Mouse (Mus musculus) liver, postnatal 0 days (tissue): ENCODE measurements around the gene Mmp25. TPM values are rescaled to one million over a fixed set of nuclear protein-coding genes. Genes with fewer than 3 reads are reported as not detected.

Experiments
- ATAC-seq: fragments of 200-750 bp; cut with Nextera tagmentation; 2 replicates; pipeline ENCODE4 v1.8.0; 2017; ENCODE audit warnings: mild to moderate bottlenecking, moderate library complexity
- DNase-seq: peaks from one replicate; pipeline ENCODE4 v3.0.0-alpha.2; 2016
- H3K27ac ChIP-seq: fragments of 300-500 bp; sonication (generic); 2 replicates; pipeline ENCODE4 v1.5.1; 2014; ENCODE audit warnings: antibody characterized with exemption, moderate library complexity, mild to moderate bottlenecking, low read depth
- H3K27me3 ChIP-seq: fragments of 300-500 bp; sonication (generic); 2 replicates; pipeline ENCODE4 v1.6.1; 2014; ENCODE audit warnings: low read length, control low read depth, mixed read lengths; ENCODE audit not compliant: insufficient read depth
- H3K36me3 ChIP-seq: fragments of 300-500 bp; sonication (generic); replicated peaks from 2 replicates; pipeline ENCODE4 v1.6.1; 2014; ENCODE audit warnings: mild to moderate bottlenecking, control low read depth, low read length, moderate library complexity, mixed read lengths; ENCODE audit not compliant: insufficient read depth
- H3K4me1 ChIP-seq: fragments of 300-500 bp; sonication (generic); 2 replicates; pipeline ENCODE4 v1.6.1; 2014; ENCODE audit warnings: antibody characterized with exemption, mild to moderate bottlenecking, control low read depth; ENCODE audit not compliant: insufficient read depth
- H3K4me2 ChIP-seq: fragments of 300-500 bp; sonication (generic); 2 replicates; pipeline ENCODE4 v1.6.1; 2014; ENCODE audit warnings: low read depth, mild to moderate bottlenecking, low read length, moderate library complexity, mixed read lengths
- H3K4me3 ChIP-seq: fragments of 300-500 bp; sonication (generic); 2 replicates; pipeline ENCODE4 v1.5.1; 2014; ENCODE audit warnings: low read depth, low read length
- H3K9ac ChIP-seq: fragments of 300-500 bp; sonication (generic); replicated peaks from 2 replicates; pipeline ENCODE4 v1.6.1; 2014; ENCODE audit warnings: mild to moderate bottlenecking, moderate library complexity
- H3K9me3 ChIP-seq: fragments of 300-500 bp; sonication (generic); 2 replicates; pipeline ENCODE4 v1.6.1; 2016; ENCODE audit warnings: mild to moderate bottlenecking, control low read depth, low read length, mixed read lengths
- CTCF ChIP-seq: sonication (generic); IDR thresholded peaks from 2 replicates; pipeline ENCODE4 v1.5.1; 2016; ENCODE audit warnings: antibody characterized with exemption, low read depth
- EP300 ChIP-seq: IDR thresholded peaks from 2 replicates; pipeline ENCODE4 v1.6.1; 2016; ENCODE audit warnings: antibody characterized with exemption, low read depth, mild to moderate bottlenecking
- WGBS: fragments of 180-500 bp; shearing (Covaris S2); extraction: QIAGEN DNeasy Blood & Tissue Kit; methylation state at CpG from one replicate; pipeline ENCODE4 v1.1.7; 2014; ENCODE audit not compliant: insufficient replicate concordance; 5-methylcytosine and 5-hydroxymethylcytosine counted together
- polyA plus RNA-seq: library from polyadenylated mRNA; unstranded; fragments of >200 nt; fragmentation: Nextera tagmentation; extraction: Ambion mirVana; gene quantifications from 2 replicates; pipeline ENCODE4 v1.2.1, GENCODE M21; 2015

The Mmp25 gene
- polyA plus RNA-seq, 1 experiment from 2014 or later, result 0.67 TPM

DNA sequence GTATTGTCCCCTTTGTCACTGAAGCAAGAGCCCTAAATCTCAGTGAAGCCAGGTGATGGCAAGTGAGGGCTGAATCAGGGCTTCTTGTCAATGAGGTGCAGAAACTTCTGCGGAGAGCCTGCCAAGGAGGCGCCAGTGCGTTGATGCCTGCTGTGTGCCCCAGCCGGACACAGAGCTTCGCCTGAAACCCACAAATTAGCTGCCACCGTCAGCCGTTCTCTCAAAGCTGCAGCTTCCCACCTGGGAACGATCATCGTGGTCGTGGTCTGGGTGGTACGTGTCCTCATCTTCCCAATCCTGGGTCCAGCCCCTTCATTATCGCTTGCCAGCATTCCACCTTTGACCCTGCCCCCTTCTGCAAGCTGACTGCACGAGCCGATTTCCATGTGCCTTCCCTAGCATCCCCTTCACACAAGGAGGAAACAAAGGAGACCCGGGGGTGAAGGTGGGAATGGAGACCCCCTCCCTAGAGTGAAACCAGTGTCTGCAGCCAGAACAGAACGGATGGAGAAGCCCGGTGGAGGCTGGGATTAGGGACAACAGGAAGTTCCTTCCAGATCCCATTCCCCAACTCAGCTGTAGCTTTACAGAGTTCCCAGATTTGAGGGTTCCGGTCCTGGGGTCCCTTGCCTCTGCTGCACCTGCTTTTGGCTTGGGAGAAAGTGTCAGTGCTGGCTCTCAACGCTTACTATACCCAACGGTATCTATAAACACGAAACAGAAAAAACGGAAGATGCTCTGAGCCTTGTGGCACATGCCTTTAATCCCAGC is 59.2 kb downstream of the Mmp25 start:
- Histone ChIP-seq H3K4me3 (peak overlapping the region; percentile 54), H3K4me1 (peaks cover 5% of the 10 kb centered on the region; the same call in 1 of the 2 replicates), H3K9me3 (no peaks in the 10 kb centered on the region), H3K27ac (no peak overlapping the region), H3K4me2 (peak overlapping the region; percentile 75), H3K36me3 (no peaks in the 10 kb centered on the region), H3K27me3 (no peaks in the 10 kb centered on the region), H3K9ac (peak overlapping the region; percentile 37)
- peak; percentile 35 for DNase-seq
- TF ChIP-seq EP300, result no peak
- no peak for TF ChIP-seq CTCF
- WGBS, result 4% methylated on average over 22 of the region's 22 CpGs
- ATAC-seq, result peak; percentile 85

DNA sequence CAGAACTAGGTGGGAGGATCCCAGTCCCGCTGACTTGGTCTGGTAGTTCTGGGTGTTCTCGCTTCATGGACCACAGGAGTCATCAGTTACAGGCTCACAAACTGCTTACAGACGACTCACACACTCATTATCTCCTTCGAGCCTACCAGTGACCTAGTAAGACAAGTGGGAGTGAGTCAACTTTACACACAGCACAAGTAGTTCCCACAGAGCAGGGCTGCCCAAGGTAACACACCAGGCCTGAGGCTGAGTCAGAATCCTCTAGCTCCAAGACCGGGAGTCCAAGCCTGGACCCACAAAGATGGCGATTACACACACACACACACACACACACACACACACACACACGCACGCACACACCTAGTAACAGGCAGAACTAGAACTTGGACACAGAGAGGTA is 60.3 kb downstream of the Mmp25 start:
- Histone ChIP-seq H3K27ac (no peak overlapping the region), H3K4me2 (no peak overlapping the region), H3K9ac (no peak overlapping the region), H3K9me3 (no peaks in the 10 kb centered on the region), H3K36me3 (peaks cover 3% of the 10 kb centered on the region; the same call in 1 of the 2 replicates), H3K27me3 (no peaks in the 10 kb centered on the region), H3K4me3 (no peak overlapping the region), H3K4me1 (peaks cover 5% of the 10 kb centered on the region; the same call in 1 of the 2 replicates)
- 68% methylated on average over 8 of the region's 8 CpGs for WGBS
- ATAC-seq (no peak), DNase-seq (no peak)
- TF ChIP-seq EP300 (no peak), CTCF (no peak)

Other genes starting within 250 kb of the Mmp25 start
- not detected in 2 replicates for gene Vmn2r117, start 165.6 kb downstream of the Mmp25 start, polyA plus RNA-seq
- 5.2 and 5.5 TPM in 2 replicates for gene Zfp213, start 81.0 kb downstream of the Mmp25 start, polyA plus RNA-seq
- gene Zfp13, start 45.8 kb downstream of the Mmp25 start, polyA plus RNA-seq, result 1.1 and 1.4 TPM in 2 replicates
- not detected in 2 replicates for gene Zscan10, start 44.4 kb downstream of the Mmp25 start, polyA plus RNA-seq
- gene Bicdl2, start 15.2 kb upstream of the Mmp25 start, polyA plus RNA-seq, result 0.05 and 0.31 TPM in 2 replicates
- gene Hcfc1r1, start 28.3 kb upstream of the Mmp25 start, polyA plus RNA-seq, result 26.6 and 28.6 TPM in 2 replicates
- 8.5 and 10.3 TPM in 2 replicates for gene Thoc6, start 28.6 kb upstream of the Mmp25 start, polyA plus RNA-seq
- 28.1 and 29.7 TPM in 2 replicates for gene Tnfrsf12a, start 32.2 kb upstream of the Mmp25 start, polyA plus RNA-seq
- gene Cldn6, start 34.0 kb upstream of the Mmp25 start, polyA plus RNA-seq, result 0.94 and 1.3 TPM in 2 replicates
- 0.09 and 0.12 TPM in 2 replicates for gene Cldn9, start 38.7 kb upstream of the Mmp25 start, polyA plus RNA-seq
- gene 1520401A03Rik, start 77.5 kb upstream of the Mmp25 start, polyA plus RNA-seq, result not detected in 2 replicates
- gene Pkmyt1, start 81.1 kb upstream of the Mmp25 start, polyA plus RNA-seq, result 12.5 and 13.9 TPM in 2 replicates
- gene Paqr4, start 95.6 kb upstream of the Mmp25 start, polyA plus RNA-seq, result 4.0 and 4.3 TPM in 2 replicates
- gene Kremen2, start 100.6 kb upstream of the Mmp25 start, polyA plus RNA-seq, result not detected in 2 replicates
- 11.9 TPM in 2 replicates for gene Flywch1, start 126.3 kb upstream of the Mmp25 start, polyA plus RNA-seq
- gene Flywch2, start 140.8 kb upstream of the Mmp25 start, polyA plus RNA-seq, result 2.3 and 2.4 TPM in 2 replicates
- 132 and 137 TPM in 2 replicates for gene Srrm2, start 145.3 kb upstream of the Mmp25 start, polyA plus RNA-seq
- 458 and 460 TPM in 2 replicates for gene Elob, start 183.9 kb upstream of the Mmp25 start, polyA plus RNA-seq
- not detected in 2 replicates for gene Prss33, start 190.8 kb upstream of the Mmp25 start, polyA plus RNA-seq
- gene Prss32, start 198.6 kb upstream of the Mmp25 start, polyA plus RNA-seq, result not detected in 2 replicates
- 0.06 and 0.25 TPM in 2 replicates for gene Prss41, start 198.9 kb upstream of the Mmp25 start, polyA plus RNA-seq
- gene Prss21, start 222.8 kb upstream of the Mmp25 start, polyA plus RNA-seq, result not detected in 2 replicates
- not detected in 2 replicates for gene Dcpp1, start 235.6 kb upstream of the Mmp25 start, polyA plus RNA-seq
- gene Dcpp2, start 235.6 kb upstream of the Mmp25 start, polyA plus RNA-seq, result not detected in 2 replicates